Mouse (Mus musculus): Measurements from ENCODE around the gene Ube2m. TPM values are rescaled to one million over a fixed set of nuclear protein-coding genes. Genes with fewer than 3 reads are reported as not detected.
"Not testable (repeated sequence)": the region's sequence is repeated elsewhere in the genome, so short reads cannot be mapped to it uniquely, and the experiment has no call there.

Ube2m gene
- 19.5 and 25.0 TPM in 2 replicates for polyA plus RNA-seq (2015; fragmentation: Nextera tagmentation; extraction: Ambion mirVana)

DNA sequence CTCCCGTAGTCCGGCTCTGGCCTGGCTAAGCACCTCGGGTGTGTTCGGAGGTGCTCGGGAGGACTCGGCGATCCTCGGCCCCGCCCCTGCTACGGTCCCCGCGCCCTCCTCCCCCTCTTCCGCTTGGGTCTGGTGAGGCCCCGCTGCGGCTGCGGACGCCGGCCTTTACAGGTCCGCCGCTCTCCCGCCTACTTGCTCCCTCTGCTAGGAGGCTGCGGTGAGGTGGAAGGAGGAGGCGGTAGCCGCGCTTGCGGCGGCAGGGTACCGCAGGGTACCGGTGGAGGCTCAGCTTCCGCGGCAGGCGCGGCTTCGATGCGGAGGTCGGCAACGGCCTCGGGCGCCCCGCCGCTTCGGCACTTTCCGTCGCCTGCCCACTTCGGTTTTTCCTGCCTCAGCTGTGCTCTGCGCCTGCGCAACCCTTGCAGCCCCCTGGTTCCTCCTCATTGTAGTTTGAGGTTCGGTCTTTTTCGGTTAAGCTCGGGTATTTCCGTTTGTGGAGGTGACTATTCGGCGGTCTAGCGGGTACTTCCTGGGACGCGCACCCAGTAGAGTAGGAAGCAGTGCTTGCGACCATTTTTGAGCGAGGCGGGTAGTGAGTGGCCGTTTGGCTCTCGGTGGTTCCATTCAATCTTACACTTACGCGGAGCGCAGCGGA is at the start of gene Ube2m:
Ube2m (minus strand) TSS at position 375 of the 655 bp plus-strand sequence.
- peak within 1 kb of the TSS; percentile 93 for H3K9ac ChIP-seq (ENCODE audit: low read depth, low read length)
- peak; percentile 93 for ATAC-seq
- peaks cover 12% of the 10 kb centered on the region for H3K27me3 ChIP-seq (replicated peaks; ENCODE audit: control insufficient read depth, insufficient read depth, low read length)

DNA sequence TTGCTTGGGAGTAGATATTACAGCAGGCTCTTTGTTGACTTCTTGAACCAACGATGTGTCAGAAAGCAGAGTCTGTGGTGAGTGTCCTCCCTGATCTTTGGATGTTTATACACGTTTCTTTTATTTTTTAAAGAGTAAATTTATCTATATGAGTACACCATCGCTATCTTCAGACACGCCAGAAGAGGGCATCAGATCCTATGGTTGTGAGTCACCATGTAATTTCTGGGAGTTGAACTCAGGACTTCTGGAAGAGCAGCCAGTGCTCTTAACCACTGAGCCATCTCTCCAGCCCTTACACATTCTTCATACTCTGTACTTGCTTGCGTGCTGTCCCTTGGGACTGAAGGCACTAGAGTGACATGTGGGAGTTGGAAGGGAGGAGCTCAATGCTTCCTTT is 34.2 kb upstream of the Ube2m start:
- Histone ChIP-seq H3K9me3 (ENCODE audit: control insufficient read depth, low read length) (no peaks in the 10 kb centered on the region), H3K27me3 (replicated peaks; ENCODE audit: control insufficient read depth, insufficient read depth, low read length) (no peaks in the 10 kb centered on the region), H3K4me2 (ENCODE audit: low read depth, low read length) (no peak overlapping the region), H3K36me3 (ENCODE audit: control insufficient read depth, insufficient read depth, low read length) (no peaks in the 10 kb centered on the region), H3K27ac (ENCODE audit: low read length) (no peak overlapping the region), H3K4me3 (ENCODE audit: low read length) (no peak overlapping the region), H3K9ac (ENCODE audit: low read depth, low read length) (no peak overlapping the region), H3K4me1 (ENCODE audit: control insufficient read depth, insufficient read depth, low read length) (no peaks in the 10 kb centered on the region)
- no peak for ATAC-seq
- 61% methylated on average over 5 of the region's 5 CpGs for WGBS

More for the DNA sequence above, at the start of gene Ube2m:
- Histone ChIP-seq H3K27ac (ENCODE audit: low read length) (peak within 1 kb of the TSS; percentile 100), H3K4me3 (ENCODE audit: low read length) (peak within 1 kb of the TSS; percentile 81), H3K36me3 (ENCODE audit: control insufficient read depth, insufficient read depth, low read length) (peaks cover 5% of the 10 kb centered on the region), H3K4me1 (ENCODE audit: control insufficient read depth, insufficient read depth, low read length) (peaks cover 29% of the 10 kb centered on the region), H3K4me2 (ENCODE audit: low read depth, low read length) (peak within 1 kb of the TSS; percentile 90), H3K9me3 (ENCODE audit: control insufficient read depth, low read length) (peaks cover 2% of the 10 kb centered on the region; the same call in 1 of the 2 replicates)
- WGBS: under 1% methylated on average over 65 of the region's 65 CpGs

- not testable (repeated sequence) for H3K9ac ChIP-seq (ENCODE audit: low read depth, low read length); H3K36me3 ChIP-seq (ENCODE audit: control insufficient read depth, insufficient read depth, low read length); H3K27ac ChIP-seq (ENCODE audit: low read length); H3K9me3 ChIP-seq (ENCODE audit: control insufficient read depth, low read length); ATAC-seq; H3K4me3 ChIP-seq (ENCODE audit: low read length); H3K4me2 ChIP-seq (ENCODE audit: low read depth, low read length); H3K27me3 ChIP-seq (replicated peaks; ENCODE audit: control insufficient read depth, insufficient read depth, low read length); H3K4me1 ChIP-seq (ENCODE audit: control insufficient read depth, insufficient read depth, low read length)
- WGBS: 68% methylated on average over 2 of the region's 2 CpGs
These were observed 25.3 kb upstream of the Ube2m start for GRCm38 (mm10) chr7:13063399-13063798.

DNA sequence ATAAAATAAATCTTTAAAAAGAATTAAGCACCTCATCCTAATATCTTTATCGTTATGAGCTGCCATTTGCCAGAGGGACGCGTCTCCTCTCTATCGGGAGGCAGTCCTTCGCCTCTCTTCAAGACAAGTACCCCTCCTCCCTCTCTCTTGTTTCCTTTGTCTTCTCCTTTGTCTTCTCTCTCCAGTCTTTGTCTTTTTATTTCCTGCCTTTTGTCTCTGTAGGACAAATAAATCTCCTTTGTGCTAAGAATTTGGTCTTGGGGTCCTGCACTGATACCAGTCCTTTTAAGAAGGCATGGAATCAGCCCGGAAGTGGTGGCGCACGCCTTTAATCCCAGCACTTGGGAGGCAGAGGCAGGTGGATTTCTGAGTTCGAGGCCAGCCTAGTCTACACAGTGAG is 21.5 kb upstream of the Ube2m start:
- no peak overlapping the region for H3K27ac ChIP-seq (ENCODE audit: low read length)
- no peaks in the 10 kb centered on the region for H3K4me1 ChIP-seq (ENCODE audit: control insufficient read depth, insufficient read depth, low read length)
- H3K9ac ChIP-seq (ENCODE audit: low read depth, low read length): no peak overlapping the region
- WGBS: 92% methylated on average over 9 of the region's 9 CpGs
- H3K9me3 ChIP-seq (ENCODE audit: control insufficient read depth, low read length): no peaks in the 10 kb centered on the region
- no peaks in the 10 kb centered on the region for H3K27me3 ChIP-seq (replicated peaks; ENCODE audit: control insufficient read depth, insufficient read depth, low read length)
- H3K4me3 ChIP-seq (ENCODE audit: low read length): no peak overlapping the region
- no peak overlapping the region for H3K4me2 ChIP-seq (ENCODE audit: low read depth, low read length)
- ATAC-seq: no peak
- H3K36me3 ChIP-seq (ENCODE audit: control insufficient read depth, insufficient read depth, low read length): no peaks in the 10 kb centered on the region

GRCm38 (mm10) chr7:13056913-13057700 is 19.0 kb upstream of the Ube2m start:
- H3K4me1 ChIP-seq (ENCODE audit: control insufficient read depth, insufficient read depth, low read length): no peaks in the 10 kb centered on the region
- no peaks in the 10 kb centered on the region for H3K9me3 ChIP-seq (ENCODE audit: control insufficient read depth, low read length)
- no peak overlapping the region for H3K27ac ChIP-seq (ENCODE audit: low read length)
- H3K27me3 ChIP-seq (replicated peaks; ENCODE audit: control insufficient read depth, insufficient read depth, low read length): no peaks in the 10 kb centered on the region
- no peak overlapping the region for H3K9ac ChIP-seq (ENCODE audit: low read depth, low read length)
- 66% methylated on average over 8 of the region's 8 CpGs for WGBS
- H3K4me2 ChIP-seq (ENCODE audit: low read depth, low read length): no peak overlapping the region
- no peaks in the 10 kb centered on the region for H3K36me3 ChIP-seq (ENCODE audit: control insufficient read depth, insufficient read depth, low read length)
- no peak for ATAC-seq
- H3K4me3 ChIP-seq (ENCODE audit: low read length): no peak overlapping the region

- H3K27ac ChIP-seq (ENCODE audit: low read length): peak within 1 kb of the TSS; percentile 82
- H3K36me3 ChIP-seq (ENCODE audit: control insufficient read depth, insufficient read depth, low read length): no peaks in the 10 kb centered on the region
- H3K9ac ChIP-seq (ENCODE audit: low read depth, low read length): peak within 1 kb of the TSS; percentile 76
- peak within 1 kb of the TSS; percentile 65 for H3K4me3 ChIP-seq (ENCODE audit: low read length)
- H3K4me2 ChIP-seq (ENCODE audit: low read depth, low read length): peak within 1 kb of the TSS; percentile 79
- peak; percentile 95 for ATAC-seq
- WGBS: under 1% methylated on average over 41 of the region's 41 CpGs
- H3K4me1 ChIP-seq (ENCODE audit: control insufficient read depth, insufficient read depth, low read length): no peaks in the 10 kb centered on the region
- no peaks in the 10 kb centered on the region for H3K27me3 ChIP-seq (replicated peaks; ENCODE audit: control insufficient read depth, insufficient read depth, low read length)
- no peaks in the 10 kb centered on the region for H3K9me3 ChIP-seq (ENCODE audit: control insufficient read depth, low read length)
These were observed 16.4 kb upstream of the Ube2m start, which contains the start of gene Mzf1 for GRCm38 (mm10) chr7:13054287-13055010. Gene Mzf1, minus strand, starts transcription at chr7:13054764.

GRCm38 (mm10) chr7:13053961-13054286 is 15.8 kb upstream of the Ube2m start:
- Histone ChIP-seq H3K27ac (ENCODE audit: low read length) (peak overlapping the region; percentile 23; the same call in 1 of the 2 replicates), H3K4me1 (ENCODE audit: control insufficient read depth, insufficient read depth, low read length) (no peaks in the 10 kb centered on the region), H3K4me2 (ENCODE audit: low read depth, low read length) (peak overlapping the region; percentile 79), H3K9ac (ENCODE audit: low read depth, low read length) (peak overlapping the region; percentile 76), H3K9me3 (ENCODE audit: control insufficient read depth, low read length) (no peaks in the 10 kb centered on the region), H3K36me3 (ENCODE audit: control insufficient read depth, insufficient read depth, low read length) (no peaks in the 10 kb centered on the region), H3K4me3 (ENCODE audit: low read length) (peak overlapping the region; percentile 65), H3K27me3 (replicated peaks; ENCODE audit: control insufficient read depth, insufficient read depth, low read length) (no peaks in the 10 kb centered on the region)
- 2% methylated on average over 15 of the region's 15 CpGs for WGBS
- no peak for ATAC-seq

- no peak for ATAC-seq
These were observed 15.4 kb upstream of the Ube2m start for GRCm38 (mm10) chr7:13053501-13053900.

DNA sequence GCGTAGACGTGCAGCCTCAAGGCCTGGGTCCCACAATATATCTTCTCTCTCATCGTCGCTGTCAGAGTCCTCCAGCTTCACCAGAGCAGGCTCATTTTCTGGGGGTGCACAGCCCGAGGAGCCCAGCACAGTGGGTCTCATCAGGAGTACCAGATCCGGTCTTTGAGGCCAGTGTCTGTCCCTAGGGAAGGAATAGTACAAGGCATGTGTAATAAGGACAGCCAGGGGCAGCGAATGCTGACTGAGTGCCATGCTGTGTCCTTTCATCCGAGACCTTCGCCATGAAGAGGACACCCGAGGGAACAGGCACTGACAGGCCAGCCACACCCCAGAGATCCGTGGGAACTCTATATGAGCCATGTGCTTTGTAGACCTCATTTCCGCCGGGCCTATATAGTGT is 14.9 kb upstream of the Ube2m start:
- 90% methylated on average over 13 of the region's 13 CpGs for WGBS
- H3K4me2 ChIP-seq (ENCODE audit: low read depth, low read length): no peak overlapping the region
- ATAC-seq: no peak
- no peak overlapping the region for H3K27ac ChIP-seq (ENCODE audit: low read length)
- no peaks in the 10 kb centered on the region for H3K27me3 ChIP-seq (replicated peaks; ENCODE audit: control insufficient read depth, insufficient read depth, low read length)
- no peaks in the 10 kb centered on the region for H3K9me3 ChIP-seq (ENCODE audit: control insufficient read depth, low read length)
- no peak overlapping the region for H3K4me3 ChIP-seq (ENCODE audit: low read length)
- no peak overlapping the region for H3K9ac ChIP-seq (ENCODE audit: low read depth, low read length)
- no peaks in the 10 kb centered on the region for H3K4me1 ChIP-seq (ENCODE audit: control insufficient read depth, insufficient read depth, low read length)
- H3K36me3 ChIP-seq (ENCODE audit: control insufficient read depth, insufficient read depth, low read length): no peaks in the 10 kb centered on the region

More at GRCm38 (mm10) chr7:13053501-13053900, 15.4 kb upstream of the Ube2m start:
- Histone ChIP-seq H3K36me3 (ENCODE audit: control insufficient read depth, insufficient read depth, low read length) (no peaks in the 10 kb centered on the region), H3K9ac (ENCODE audit: low read depth, low read length) (peak overlapping the region; percentile 76; the same call in 1 of the 2 replicates), H3K27ac (ENCODE audit: low read length) (no peak overlapping the region), H3K4me1 (ENCODE audit: control insufficient read depth, insufficient read depth, low read length) (no peaks in the 10 kb centered on the region), H3K4me3 (ENCODE audit: low read length) (peak overlapping the region; percentile 65; the same call in 1 of the 2 replicates), H3K4me2 (ENCODE audit: low read depth, low read length) (peak overlapping the region; percentile 79), H3K9me3 (ENCODE audit: control insufficient read depth, low read length) (no peaks in the 10 kb centered on the region), H3K27me3 (replicated peaks; ENCODE audit: control insufficient read depth, insufficient read depth, low read length) (no peaks in the 10 kb centered on the region)
- 95% methylated on average over 2 of the region's 2 CpGs for WGBS
